Mouse (Mus musculus): Measurements from ENCODE around the gene Best1. TPM values are rescaled to one million over a fixed set of nuclear protein-coding genes. Genes with fewer than 3 reads are reported as not detected.

Gene Best1
- total and polyA plus RNA-seq, 2 experiments from 2014 or later: 0.33 TPM; not detected in 1

DNA sequence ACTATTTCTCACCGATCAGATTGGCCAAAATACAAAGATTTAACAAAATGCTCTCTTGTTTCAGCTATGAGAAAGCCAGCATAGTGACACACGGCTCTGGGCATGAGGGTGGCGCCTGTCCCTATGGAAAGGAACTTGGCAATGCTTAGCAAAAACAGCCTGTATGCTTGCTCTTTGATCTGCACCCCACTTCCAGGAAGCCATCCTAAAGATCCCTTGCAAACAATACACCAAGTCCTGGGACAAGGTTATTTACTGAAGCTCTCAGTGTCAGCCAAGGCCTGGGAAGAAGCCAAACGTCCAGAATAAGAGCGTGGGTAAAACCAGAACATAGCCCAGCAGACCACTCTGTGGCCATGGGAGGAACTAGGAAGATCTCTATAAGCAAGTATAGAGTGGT is 40.7 kb downstream of the Best1 start:
- no peaks in the 10 kb centered on the region for H3K27me3 ChIP-seq (ENCODE audit: control insufficient read depth, insufficient read depth, low read length)
- H3K4me1 ChIP-seq (ENCODE audit: control insufficient read depth, insufficient read depth): no peaks in the 10 kb centered on the region
- H3K4me3 ChIP-seq (ENCODE audit: low read depth, low read length): no peak overlapping the region
- no peak overlapping the region for H3K9ac ChIP-seq (replicated peaks; ENCODE audit: low read depth, low read length)
- no peak overlapping the region for H3K27ac ChIP-seq (ENCODE audit: low read depth)
- H3K4me2 ChIP-seq (ENCODE audit: low read depth, low read length): no peak overlapping the region
- DNase-seq (ENCODE audit: low spot score) (no peak), ATAC-seq (ENCODE audit: insufficient read depth, low read depth) (no peak)
- no peaks in the 10 kb centered on the region for H3K36me3 ChIP-seq (replicated peaks; ENCODE audit: control insufficient read depth, insufficient read depth, low read length)
- no peaks in the 10 kb centered on the region for H3K9me3 ChIP-seq (replicated peaks; ENCODE audit: control insufficient read depth, low read length)
- WGBS: 65% methylated on average over 5 of the region's 5 CpGs
- TF ChIP-seq CTCF (IDR thresholded peaks at IDR 0.05; ENCODE audit: low read depth): no peak
- no peak for TF ChIP-seq EP300 (IDR thresholded peaks at IDR 0.05; ENCODE audit: low read depth)

DNA sequence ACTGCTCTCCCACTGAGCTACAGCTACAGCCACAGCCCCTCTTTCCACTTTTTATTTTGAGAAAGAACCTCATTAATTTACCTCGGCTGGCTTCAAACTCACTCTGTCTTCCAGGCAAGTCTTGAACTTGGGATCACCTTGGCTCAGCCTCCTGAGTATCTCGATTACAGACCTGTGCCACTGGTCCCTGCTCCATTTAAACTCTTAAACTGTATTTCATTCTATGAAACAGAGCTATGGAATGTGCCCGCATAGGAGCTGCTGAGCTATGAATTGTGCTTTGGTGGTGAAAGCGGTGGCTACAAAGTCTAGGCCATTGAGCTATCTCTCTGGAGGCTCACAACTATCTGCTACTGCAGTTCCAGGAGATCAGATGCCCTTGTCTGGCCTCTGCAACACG is 43.5 kb downstream of the Best1 start:
- Histone ChIP-seq H3K9ac (replicated peaks; ENCODE audit: low read depth, low read length) (no peak overlapping the region), H3K27me3 (ENCODE audit: control insufficient read depth, insufficient read depth, low read length) (no peaks in the 10 kb centered on the region), H3K4me2 (ENCODE audit: low read depth, low read length) (no peak overlapping the region), H3K27ac (ENCODE audit: low read depth) (no peak overlapping the region), H3K4me3 (ENCODE audit: low read depth, low read length) (no peak overlapping the region), H3K36me3 (replicated peaks; ENCODE audit: control insufficient read depth, insufficient read depth, low read length) (no peaks in the 10 kb centered on the region), H3K4me1 (ENCODE audit: control insufficient read depth, insufficient read depth) (peaks cover 12% of the 10 kb centered on the region; the same call in 1 of the 2 replicates), H3K9me3 (replicated peaks; ENCODE audit: control insufficient read depth, low read length) (no peaks in the 10 kb centered on the region)
- DNase-seq (ENCODE audit: low spot score) (no peak), ATAC-seq (ENCODE audit: insufficient read depth, low read depth) (no peak)
- 73% methylated on average over 5 of the region's 5 CpGs for WGBS
- no peak for TF ChIP-seq EP300 (IDR thresholded peaks at IDR 0.05; ENCODE audit: low read depth)
- no peak for TF ChIP-seq CTCF (IDR thresholded peaks at IDR 0.05; ENCODE audit: low read depth)

DNA sequence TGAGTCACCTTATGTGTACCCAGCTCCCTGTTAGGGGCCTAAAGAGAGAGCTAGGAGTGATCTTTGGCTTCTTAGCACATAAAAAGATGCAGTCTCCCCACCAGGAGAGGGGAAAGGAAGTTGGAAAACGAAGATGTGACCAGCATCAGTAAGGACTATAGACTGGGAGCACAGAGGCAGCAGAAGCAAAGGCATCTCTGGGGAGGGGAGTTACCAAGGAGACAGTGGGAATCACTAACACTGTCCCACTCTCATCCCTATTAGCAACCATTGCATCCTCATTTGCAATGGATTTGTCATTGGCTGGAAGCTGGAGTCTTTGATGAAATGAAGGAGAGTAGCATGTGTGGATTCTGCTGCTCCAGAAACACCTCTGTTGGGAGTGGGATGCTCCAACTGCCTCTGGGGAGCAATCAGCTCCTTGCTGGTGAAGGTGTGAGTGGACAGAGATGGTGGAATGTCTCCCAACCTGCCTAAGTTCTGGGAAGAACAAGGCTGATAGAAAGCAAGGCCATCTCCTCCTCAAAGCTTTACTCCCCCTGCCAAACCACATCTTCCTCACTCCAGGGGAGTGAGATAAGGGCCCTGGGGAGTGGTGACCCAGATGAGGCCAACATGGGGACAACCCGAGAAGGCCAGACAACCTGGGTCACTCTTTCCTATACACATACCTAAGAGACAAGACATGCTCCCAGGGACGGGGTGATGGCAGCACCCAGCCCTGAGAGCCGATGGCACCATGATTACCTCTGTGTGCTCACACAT is 44.6 kb downstream of the Best1 start:
- H3K9me3 ChIP-seq (replicated peaks; ENCODE audit: control insufficient read depth, low read length): peaks cover 4% of the 10 kb centered on the region; the same call in 1 of the 2 replicates
- H3K9ac ChIP-seq (replicated peaks; ENCODE audit: low read depth, low read length): no peak overlapping the region
- H3K4me2 ChIP-seq (ENCODE audit: low read depth, low read length): no peak overlapping the region
- H3K27ac ChIP-seq (ENCODE audit: low read depth): no peak overlapping the region
- H3K36me3 ChIP-seq (replicated peaks; ENCODE audit: control insufficient read depth, insufficient read depth, low read length): no peaks in the 10 kb centered on the region
- TF ChIP-seq EP300 (IDR thresholded peaks at IDR 0.05; ENCODE audit: low read depth) (no peak), CTCF (IDR thresholded peaks at IDR 0.05; ENCODE audit: low read depth) (no peak)
- ATAC-seq (ENCODE audit: insufficient read depth, low read depth): no peak
- no peaks in the 10 kb centered on the region for H3K27me3 ChIP-seq (ENCODE audit: control insufficient read depth, insufficient read depth, low read length)
- DNase-seq (ENCODE audit: low spot score): no peak
- H3K4me3 ChIP-seq (ENCODE audit: low read depth, low read length): no peak overlapping the region
- H3K4me1 ChIP-seq (ENCODE audit: control insufficient read depth, insufficient read depth): peaks cover 12% of the 10 kb centered on the region; the same call in 1 of the 2 replicates
- WGBS: 52% methylated on average over 4 of the region's 4 CpGs

DNA sequence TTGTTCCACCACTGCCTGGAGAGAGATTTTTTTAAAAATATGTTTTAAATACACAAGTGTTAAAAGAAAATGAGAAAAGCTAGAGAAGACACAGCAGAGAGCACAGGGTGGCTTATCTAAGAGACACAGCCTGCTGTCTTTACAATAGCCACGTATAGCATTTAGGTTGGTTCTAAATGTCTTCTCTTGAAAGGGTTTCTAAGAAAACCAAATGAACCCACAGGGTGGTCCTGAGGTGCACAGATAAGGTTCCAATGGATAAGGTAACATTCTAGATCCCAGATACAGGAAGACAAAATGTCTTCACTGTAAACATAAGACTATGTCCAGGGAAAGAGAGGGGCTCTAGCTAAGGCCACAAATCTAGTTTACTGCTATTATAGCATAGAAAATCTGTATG is 46.0 kb downstream of the Best1 start:
- H3K4me3 ChIP-seq (ENCODE audit: low read depth, low read length): no peak overlapping the region
- H3K4me1 ChIP-seq (ENCODE audit: control insufficient read depth, insufficient read depth): peaks cover 12% of the 10 kb centered on the region; the same call in 1 of the 2 replicates
- H3K4me2 ChIP-seq (ENCODE audit: low read depth, low read length): no peak overlapping the region
- ATAC-seq (ENCODE audit: insufficient read depth, low read depth): no peak
- peak overlapping the region; percentile 70; the same call in 1 of the 2 replicates for H3K27ac ChIP-seq (ENCODE audit: low read depth)
- no peaks in the 10 kb centered on the region for H3K27me3 ChIP-seq (ENCODE audit: control insufficient read depth, insufficient read depth, low read length)
- H3K9me3 ChIP-seq (replicated peaks; ENCODE audit: control insufficient read depth, low read length): peaks cover 4% of the 10 kb centered on the region; the same call in 1 of the 2 replicates
- TF ChIP-seq EP300 (IDR thresholded peaks at IDR 0.05; ENCODE audit: low read depth) (no peak), CTCF (IDR thresholded peaks at IDR 0.05; ENCODE audit: low read depth) (no peak)
- DNase-seq (ENCODE audit: low spot score): no peak
- H3K36me3 ChIP-seq (replicated peaks; ENCODE audit: control insufficient read depth, insufficient read depth, low read length): no peaks in the 10 kb centered on the region
- whole genome bisulfite sequencing: 53% methylated on average over 1 of the region's 1 CpGs
- H3K9ac ChIP-seq (replicated peaks; ENCODE audit: low read depth, low read length): no peak overlapping the region

DNA sequence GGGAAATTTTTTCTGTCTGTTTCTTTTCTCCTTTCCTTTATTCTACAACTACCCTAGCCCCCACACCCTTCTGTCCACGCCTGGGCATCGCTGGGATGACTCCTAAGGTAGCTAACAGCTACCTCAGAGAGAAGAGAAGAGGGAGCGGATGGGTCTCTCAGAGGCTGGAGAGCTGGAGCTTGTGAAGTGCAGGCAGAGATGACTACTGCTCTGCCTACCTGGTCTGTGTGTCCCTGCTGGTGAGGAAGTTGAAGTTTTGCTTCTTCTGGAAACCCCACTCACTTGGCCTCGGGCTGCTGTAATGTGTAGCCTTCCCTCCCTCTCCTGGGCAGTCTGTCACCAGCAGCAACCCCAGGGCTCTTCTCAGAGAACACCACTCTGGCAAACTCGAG is 46.6 kb downstream of the Best1 start:
- Histone ChIP-seq H3K9ac (replicated peaks; ENCODE audit: low read depth, low read length) (no peak overlapping the region), H3K4me2 (ENCODE audit: low read depth, low read length) (no peak overlapping the region), H3K36me3 (replicated peaks; ENCODE audit: control insufficient read depth, insufficient read depth, low read length) (no peaks in the 10 kb centered on the region), H3K4me3 (ENCODE audit: low read depth, low read length) (no peak overlapping the region), H3K27ac (ENCODE audit: low read depth) (peak overlapping the region; percentile 70), H3K4me1 (ENCODE audit: control insufficient read depth, insufficient read depth) (peaks cover 12% of the 10 kb centered on the region; the same call in 1 of the 2 replicates), H3K27me3 (ENCODE audit: control insufficient read depth, insufficient read depth, low read length) (no peaks in the 10 kb centered on the region), H3K9me3 (replicated peaks; ENCODE audit: control insufficient read depth, low read length) (peaks cover 5% of the 10 kb centered on the region)
- peak; percentile 55; the same call in 1 of the 2 replicates for ATAC-seq (ENCODE audit: insufficient read depth, low read depth)
- WGBS: 36% methylated on average over 5 of the region's 5 CpGs
- no peak for DNase-seq (ENCODE audit: low spot score)
- TF ChIP-seq EP300 (IDR thresholded peaks at IDR 0.05; ENCODE audit: low read depth): no peak
- TF ChIP-seq CTCF (IDR thresholded peaks at IDR 0.05; ENCODE audit: low read depth): 0 out of 2 replicates have a peak, but pooled peaks have one; percentile 7

All from heart, postnatal 0 days (tissue).